In the genomic region with DNA sequence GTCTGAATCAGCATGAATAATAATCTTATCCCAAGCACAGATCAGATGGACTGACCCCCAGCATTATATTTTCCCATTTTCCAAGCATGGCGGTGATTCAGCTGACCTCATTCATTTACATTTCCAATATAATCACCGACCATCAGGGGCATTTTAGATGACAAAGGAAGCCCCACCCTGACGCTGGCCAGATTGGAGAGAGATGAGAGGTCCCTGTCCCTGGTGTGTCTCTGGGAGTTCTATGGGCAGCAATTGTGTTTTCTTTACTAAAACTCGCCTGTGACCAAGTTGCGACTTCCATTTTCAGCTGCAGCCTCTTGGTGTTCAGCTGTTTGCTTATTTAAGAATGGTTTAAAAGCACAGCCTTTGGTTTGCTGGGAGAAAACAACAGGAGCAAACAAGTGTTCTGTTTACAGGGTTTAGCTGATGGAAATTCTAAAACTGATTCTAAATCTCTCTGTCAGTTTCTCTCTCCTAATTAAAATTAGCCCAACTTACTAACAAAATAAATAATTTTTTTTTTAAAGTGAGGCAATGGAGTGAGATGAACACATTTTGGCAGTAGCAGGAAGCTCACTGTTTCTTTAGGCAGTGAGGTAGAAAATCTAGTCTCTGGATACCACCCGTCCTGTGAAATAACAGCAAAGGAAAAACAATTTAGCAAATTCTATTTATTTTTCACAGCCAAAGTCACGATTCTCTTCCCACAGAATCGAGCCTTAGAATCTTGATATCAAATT, we compare ENCODE assay signal across 10 mouse cellular contexts.
DNase-seq lines count a peak whose midpoint lies in the region; ATAC-seq and TF ChIP-seq lines count a peak whose summit lies in the region.
"Had no signal": no experiment of that assay in that cellular context is flagged by ENCODE, and none has a peak within 500 bp of the region (broad histone marks: within the 10 kb centered on the region; RNA-seq: fewer than 3 reads in every experiment).

No protein-coding gene starts in this region.

- no peak overlapping the region for H3K27ac ChIP-seq in heart, postnatal 0 days (ENCODE audit: low read depth)
- peak overlapping the region; percentile 33; the same call in 1 of the 2 replicates for H3K27ac ChIP-seq in brown adipose tissue, adult 24 weeks (replicated peaks; ENCODE audit: low read depth, low read length)
- peak overlapping the region; percentile 82 for H3K27ac ChIP-seq in hindbrain, embryonic 10.5 days
- 0 out of 2 replicates have a peak overlapping the region, but pooled peaks have one; percentile 32 for H3K27ac ChIP-seq in midbrain, embryonic 14.5 days (replicated peaks; ENCODE audit: low read depth, low read length)
- H3K27ac ChIP-seq: embryonic facial prominence, embryonic 13.5 days; limb, embryonic 15.5 days had no signal

- no peaks in the 10 kb centered on the region for H3K4me1 ChIP-seq in heart, postnatal 0 days (ENCODE audit: control insufficient read depth, insufficient read depth)
- H3K4me1 ChIP-seq in brown adipose tissue, adult 24 weeks (ENCODE audit: control insufficient read depth, insufficient read depth, insufficient read length, low read length) = peaks cover 6% of the 10 kb centered on the region
- H3K4me1 ChIP-seq in hindbrain, embryonic 10.5 days (replicated peaks) = peaks cover 26% of the 10 kb centered on the region
- peaks cover 17% of the 10 kb centered on the region for H3K4me1 ChIP-seq in midbrain, embryonic 14.5 days (ENCODE audit: control insufficient read depth, insufficient read depth, low read length)

- H3K4me2 ChIP-seq in heart, postnatal 0 days (ENCODE audit: low read depth, low read length) = 0 out of 2 replicates have a peak overlapping the region, but pooled peaks have one; percentile 26
- no peak overlapping the region for H3K4me2 ChIP-seq in midbrain, embryonic 14.5 days (ENCODE audit: low read length)
- H3K4me2 ChIP-seq: embryonic facial prominence, embryonic 13.5 days; limb, embryonic 15.5 days had no signal

- no peak for DNase-seq in heart, postnatal 0 days (ENCODE audit: low spot score)
- DNase-seq in heart, postnatal 4 days = no peak
- peak; percentile 40 for DNase-seq in hindbrain, embryonic 10.5 days (ENCODE audit: low spot score)
- no peak for DNase-seq in midbrain, embryonic 14.5 days
- no peak for DNase-seq in urinary bladder, postnatal 14 days (ENCODE audit: low spot score)
- no peak for DNase-seq in cerebellum, adult 11-12 months
- DNase-seq in layer of hippocampus, adult 11-12 months (ENCODE audit: low spot score) = no peak

- no peak for TF ChIP-seq CTCF in heart, postnatal 0 days (IDR thresholded peaks at IDR 0.05; ENCODE audit: low read depth)

- TF ChIP-seq EP300 in heart, postnatal 0 days (IDR thresholded peaks at IDR 0.05; ENCODE audit: low read depth) = no peak

- no peaks in the 10 kb centered on the region; the same call in 1 of the 2 replicates for H3K9me3 ChIP-seq in heart, postnatal 0 days (replicated peaks; ENCODE audit: control insufficient read depth, low read length)
- H3K9me3 ChIP-seq in hindbrain, embryonic 10.5 days = no peaks in the 10 kb centered on the region
- H3K9me3 ChIP-seq in midbrain, embryonic 14.5 days (ENCODE audit: control insufficient read depth, low read length) = no peaks in the 10 kb centered on the region
- H3K9me3 ChIP-seq: embryonic facial prominence, embryonic 13.5 days; limb, embryonic 15.5 days had no signal

- no peak overlapping the region for H3K9ac ChIP-seq in heart, postnatal 0 days (replicated peaks; ENCODE audit: low read depth, low read length)
- H3K9ac ChIP-seq in midbrain, embryonic 14.5 days (replicated peaks; ENCODE audit: low read length) = no peak overlapping the region
- H3K9ac ChIP-seq: embryonic facial prominence, embryonic 13.5 days; limb, embryonic 15.5 days had no signal

- no peaks in the 10 kb centered on the region for H3K27me3 ChIP-seq in heart, postnatal 0 days (ENCODE audit: control insufficient read depth, insufficient read depth, low read length)
- H3K27me3 ChIP-seq in hindbrain, embryonic 10.5 days (ENCODE audit: insufficient read depth, poor library complexity, severe bottlenecking) = no peaks in the 10 kb centered on the region
- H3K27me3 ChIP-seq in midbrain, embryonic 14.5 days (ENCODE audit: control insufficient read depth, insufficient read depth, low read length) = no peaks in the 10 kb centered on the region
- H3K27me3 ChIP-seq: embryonic facial prominence, embryonic 13.5 days; limb, embryonic 15.5 days had no signal

- H3K4me3 ChIP-seq in heart, postnatal 0 days (ENCODE audit: low read depth, low read length) = no peak overlapping the region
- 0 out of 2 replicates have a peak overlapping the region, but pooled peaks have one; percentile 13 for H3K4me3 ChIP-seq in brown adipose tissue, adult 24 weeks (ENCODE audit: insufficient read depth, low read depth, low read length)
- H3K4me3 ChIP-seq in hindbrain, embryonic 10.5 days = no peak overlapping the region
- no peak overlapping the region for H3K4me3 ChIP-seq in midbrain, embryonic 14.5 days (replicated peaks; ENCODE audit: low read depth, low read length)
- H3K4me3 ChIP-seq: embryonic facial prominence, embryonic 13.5 days; limb, embryonic 15.5 days had no signal

- WGBS in heart, postnatal 0 days = 56% methylated on average over 8 of the region's 8 CpGs
- 42% methylated on average over 8 of the region's 8 CpGs for WGBS in hindbrain, embryonic 10.5 days
- 40% methylated on average over 8 of the region's 8 CpGs for WGBS in midbrain, embryonic 14.5 days

- no peak for ATAC-seq in heart, postnatal 0 days (ENCODE audit: insufficient read depth, low read depth)
- no peak for ATAC-seq in midbrain, embryonic 14.5 days (ENCODE audit: low FRiP score, low TSS enrichment)

- no peaks in the 10 kb centered on the region for H3K36me3 ChIP-seq in heart, postnatal 0 days (replicated peaks; ENCODE audit: control insufficient read depth, insufficient read depth, low read length)
- no peaks in the 10 kb centered on the region for H3K36me3 ChIP-seq in hindbrain, embryonic 10.5 days
- H3K36me3 ChIP-seq in midbrain, embryonic 14.5 days (ENCODE audit: control insufficient read depth, insufficient read depth, low read length) = no peaks in the 10 kb centered on the region
- H3K36me3 ChIP-seq: embryonic facial prominence, embryonic 13.5 days; limb, embryonic 15.5 days had no signal
